In genomic region chr5:145166536-145167305, GRCm38 (mm10) we compare ENCODE assay signal across 1 mouse cellular context.
TF ChIP-seq lines count a peak whose summit lies in the region.

TSS of gene Ptcd1 (minus strand) at chr5:145167108.
TSS of gene Cpsf4 (plus strand) at chr5:145167213.

TF ChIP-seq in CH12.LX, 34 proteins besides CTCF, POLR2A, EP300 and RAD21 (continued from another document):
- TF ChIP-seq USF1 (IDR thresholded peaks at IDR 0.05; ENCODE audit: low read depth, low read length), result no peak
- no peak; the same call in 1 of the 2 replicates for TF ChIP-seq BHLHE40 (IDR thresholded peaks at IDR 0.05; ENCODE audit: low read depth, low read length)
- TF ChIP-seq CHD1 (IDR thresholded peaks at IDR 0.05; ENCODE audit: low read depth, low read length), result no peak
- TF ChIP-seq NRF1 (IDR thresholded peaks at IDR 0.05; ENCODE audit: low read depth, low read length), result peak; percentile 94
- TF ChIP-seq IRF4 (IDR thresholded peaks at IDR 0.05; ENCODE audit: low read depth, low read length), result peak; percentile 94
- TF ChIP-seq PAX5 (IDR thresholded peaks at IDR 0.05; ENCODE audit: low read length), result no peak
- TF ChIP-seq USF2 (conservative IDR thresholded peaks at IDR 0.05; ENCODE audit: low read depth, low read length), result no peak
- peak; percentile 86 for TF ChIP-seq MXI1 (IDR thresholded peaks at IDR 0.05; ENCODE audit: low read depth, low read length)
- TF ChIP-seq ZMIZ1 (IDR thresholded peaks at IDR 0.05; ENCODE audit: low read depth, low read length), result peak; percentile 68; the same call in 1 of the 2 replicates
- peak; percentile 100 for TF ChIP-seq SIN3A (IDR thresholded peaks at IDR 0.05; ENCODE audit: low read length)
- TF ChIP-seq MAZ (IDR thresholded peaks at IDR 0.05; ENCODE audit: low read depth, low read length), result no peak; the same call in 1 of the 2 replicates
- no peak for TF ChIP-seq ZC3H11A (IDR thresholded peaks at IDR 0.05; ENCODE audit: low read depth, low read length)
- peak; percentile 86 for TF ChIP-seq MEF2A (IDR thresholded peaks at IDR 0.05; ENCODE audit: borderline replicate concordance, low read depth, low read length)
- TF ChIP-seq KAT2A (IDR thresholded peaks at IDR 0.05; ENCODE audit: insufficient replicate concordance, low read length), result peak; percentile 87; the same call in 1 of the 2 replicates
- TF ChIP-seq GABPA (IDR thresholded peaks at IDR 0.05; ENCODE audit: insufficient replicate concordance, low read depth, low read length), result peak; percentile 61; the same call in 1 of the 2 replicates
- TF ChIP-seq UBTF (IDR thresholded peaks at IDR 0.05; ENCODE audit: low read depth, low read length), result peak; percentile 36; the same call in 1 of the 2 replicates
- TF ChIP-seq JUN (IDR thresholded peaks at IDR 0.05; ENCODE audit: insufficient read depth, low read depth, low read length), result no peak
